Mouse (Mus musculus) myocyte (in vitro differentiated cells): ENCODE measurements at regions not wholly inside any gene's neighbourhood (a gene's known extent, or its start where the extent isn't known, plus 50 kb on each side); places are given as distances from the start of the nearest gene placed in this dataset.

Experiments used
- H3K27me3 ChIP-seq: one replicate; pipeline ENCODE4 v1.6.1; 2011; ENCODE audit not compliant: control insufficient read depth, insufficient read depth, insufficient read length
- H3K36me3 ChIP-seq: one replicate; pipeline ENCODE4 v1.6.1; 2011; ENCODE audit not compliant: control insufficient read depth, insufficient read depth
- H3K4me2 ChIP-seq: one replicate; pipeline ENCODE4 v1.6.1; 2011; ENCODE audit warnings: low read depth, control low read depth
- H3K4me3 ChIP-seq: one replicate; pipeline ENCODE4 v1.5.1; 2011; ENCODE audit warnings: mild to moderate bottlenecking, control low read depth, moderate library complexity
- H3K79me2 ChIP-seq: one replicate; pipeline ENCODE4 v1.6.1; 2011; ENCODE audit not compliant: control insufficient read depth, insufficient read depth
- H3ac ChIP-seq: one replicate; pipeline ENCODE4 v1.6.1; 2011; ENCODE audit not compliant: control insufficient read depth, insufficient read length
- CEBPB ChIP-seq: IDR thresholded peaks from 2 replicates; pipeline ENCODE4 v1.6.1; 2011; ENCODE audit warnings: mild to moderate bottlenecking, moderate library complexity; ENCODE audit not compliant: poor library complexity, insufficient read depth, severe bottlenecking
- E2F4 ChIP-seq: IDR thresholded peaks from one replicate; pipeline ENCODE4 v1.6.1; 2011; ENCODE audit warnings: mild to moderate bottlenecking, control low read depth, moderate library complexity; ENCODE audit not compliant: insufficient read depth
- MAX ChIP-seq: IDR thresholded peaks from one replicate; pipeline ENCODE4 v1.6.1; 2011; ENCODE audit warnings: low read depth, mild to moderate bottlenecking, control low read depth
- MYOD1 ChIP-seq, 3 experiments: IDR thresholded peaks; one replicate each; pipeline ENCODE4 v1.6.1; 2011; ENCODE audit warnings: control low read depth in 2 of 3, low read depth in 2 of 3, mild to moderate bottlenecking in 2 of 3, moderate library complexity in 1 of 3; ENCODE audit not compliant: insufficient read length in 2 of 3, control insufficient read depth in 1 of 3
- MYOG ChIP-seq, 3 experiments: IDR thresholded peaks; one replicate each; pipeline ENCODE4 v1.6.1; 2011; ENCODE audit warnings: control low read depth in 2 of 3, low read depth in 2 of 3, mild to moderate bottlenecking in 2 of 3; ENCODE audit not compliant: insufficient read length in 2 of 3, control insufficient read depth in 1 of 3, insufficient read depth in 1 of 3
- POLR2A ChIP-seq: IDR thresholded peaks from one replicate; pipeline ENCODE4 v1.6.1; 2011; ENCODE audit warnings: low read depth, mild to moderate bottlenecking, control low read depth, moderate library complexity; ENCODE audit not compliant: insufficient read length
- POLR2AphosphoS2 ChIP-seq: IDR thresholded peaks from one replicate; pipeline ENCODE4 v1.6.1; 2011; ENCODE audit warnings: low read depth, control low read depth; ENCODE audit not compliant: insufficient read length
- REST ChIP-seq: IDR thresholded peaks from one replicate; pipeline ENCODE4 v1.6.1; 2011; ENCODE audit warnings: mild to moderate bottlenecking, control low read depth, moderate library complexity; ENCODE audit not compliant: insufficient read depth, insufficient read length
- SRF ChIP-seq: IDR thresholded peaks from one replicate; pipeline ENCODE4 v1.6.1; 2011; ENCODE audit warnings: low read depth; ENCODE audit not compliant: control insufficient read depth, insufficient read length
- TCF12 ChIP-seq: IDR thresholded peaks from one replicate; pipeline ENCODE4 v1.6.1; 2011; ENCODE audit warnings: mild to moderate bottlenecking, control low read depth; ENCODE audit not compliant: poor library complexity, insufficient read depth, severe bottlenecking
- TCF3 ChIP-seq: IDR thresholded peaks from one replicate; pipeline ENCODE4 v1.6.1; 2011; ENCODE audit warnings: low read depth, control low read depth; ENCODE audit not compliant: insufficient read length
- USF1 ChIP-seq: IDR thresholded peaks from one replicate; pipeline ENCODE4 v1.6.1; 2011; ENCODE audit warnings: low read depth, mild to moderate bottlenecking, control low read depth, moderate library complexity

DNA sequence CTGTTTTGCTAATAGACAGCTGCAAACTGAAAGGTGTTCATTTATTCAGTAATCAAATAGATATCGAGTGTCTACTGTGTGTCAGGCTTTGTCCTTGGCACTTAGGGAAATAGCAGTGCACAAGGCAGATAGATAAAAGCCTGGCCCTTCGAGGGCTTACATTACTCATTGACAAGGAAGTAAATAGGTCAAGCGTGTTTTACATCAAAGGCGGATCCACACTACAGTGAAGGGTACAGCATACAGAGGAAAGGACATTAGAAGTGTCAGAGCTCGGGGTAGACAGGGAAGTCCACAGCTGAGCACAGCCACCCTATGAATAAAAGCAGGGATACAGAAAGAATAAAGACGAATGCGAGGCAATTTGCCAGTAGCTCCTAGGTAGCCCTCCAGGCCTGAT, 251.6 kb upstream of the Zfp703 start:
- TF ChIP-seq TCF12 (no peak), CEBPB (no peak), POLR2A (no peak), USF1 (no peak), MYOG (IDR thresholded peaks at IDR 0.05; ENCODE audit: control insufficient read depth in 1 of 3, insufficient read depth in 1 of 3, insufficient read length in 2 of 3, low read depth in 2 of 3) (no peak), E2F4 (no peak), TCF3 (no peak), POLR2AphosphoS2 (no peak), REST (no peak), SRF (no peak), MYOD1 (IDR thresholded peaks at IDR 0.05; ENCODE audit: control insufficient read depth in 1 of 3, insufficient read length in 2 of 3, low read depth in 2 of 3) (no peak), MAX (no peak)
- Histone ChIP-seq H3K79me2 (no peaks in the 10 kb centered on the region), H3K4me2 (no peak overlapping the region), H3K36me3 (no peaks in the 10 kb centered on the region), H3K27me3 (no peaks in the 10 kb centered on the region), H3K4me3 (no peak overlapping the region), H3ac (no peak overlapping the region)

DNA sequence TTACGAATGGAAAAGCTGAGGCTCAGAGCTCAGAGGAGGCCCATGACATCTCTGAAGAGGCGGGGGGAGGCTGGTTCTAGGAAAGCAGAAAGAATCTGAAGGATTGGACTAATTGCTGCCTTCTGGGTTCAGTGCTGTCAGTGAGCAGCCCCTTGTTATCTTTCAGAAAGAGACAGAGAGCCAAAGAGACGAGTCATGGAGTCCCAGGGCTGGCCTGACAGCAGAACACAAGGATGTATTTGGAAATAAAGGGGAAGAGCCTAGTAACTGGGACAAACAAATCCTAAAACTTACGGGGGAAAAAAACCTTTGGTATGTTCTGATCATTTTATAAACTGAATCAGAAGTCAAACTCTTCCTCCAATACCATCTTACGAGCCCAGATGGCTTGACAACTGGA, 247.8 kb upstream of the Zfp703 start:
- Histone ChIP-seq H3K27me3 (no peaks in the 10 kb centered on the region), H3K4me2 (no peak overlapping the region)

DNA sequence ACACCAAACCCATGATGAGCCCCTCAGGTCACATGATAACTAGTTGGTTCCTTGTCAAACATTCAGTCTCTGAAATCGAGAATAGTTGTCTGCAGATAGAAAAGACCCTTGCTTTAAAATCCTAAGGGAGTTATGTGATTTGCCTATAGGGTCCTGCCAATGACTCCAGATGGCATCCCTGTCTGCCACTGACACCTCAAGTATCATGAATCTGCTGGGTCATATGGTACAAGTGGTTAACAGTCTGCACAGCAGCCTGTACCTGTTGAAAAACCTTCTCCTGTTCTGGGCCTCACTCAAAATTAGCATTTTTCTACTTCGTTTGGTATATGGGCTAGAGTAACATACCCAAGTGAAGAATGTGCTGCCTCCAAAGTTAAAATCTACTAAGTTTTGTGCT, 246.0 kb upstream of the Zfp703 start:
- H3ac ChIP-seq = no peak overlapping the region
- H3K27me3 ChIP-seq = no peaks in the 10 kb centered on the region
- H3K4me2 ChIP-seq = no peak overlapping the region
- no peaks in the 10 kb centered on the region for H3K36me3 ChIP-seq
- H3K79me2 ChIP-seq = no peaks in the 10 kb centered on the region
- TF ChIP-seq USF1 (no peak), SRF (no peak), TCF12 (no peak), TCF3 (no peak), MYOD1 (IDR thresholded peaks at IDR 0.05; ENCODE audit: control insufficient read depth in 1 of 3, insufficient read length in 2 of 3, low read depth in 2 of 3) (no peak), REST (no peak), E2F4 (no peak), POLR2A (no peak), POLR2AphosphoS2 (no peak), CEBPB (no peak), MAX (no peak), MYOG (IDR thresholded peaks at IDR 0.05; ENCODE audit: control insufficient read depth in 1 of 3, insufficient read depth in 1 of 3, insufficient read length in 2 of 3, low read depth in 2 of 3) (no peak)
- H3K4me3 ChIP-seq = no peak overlapping the region

More for the DNA sequence above, 247.8 kb upstream of the Zfp703 start:
- Histone ChIP-seq H3ac (no peak overlapping the region), H3K36me3 (no peaks in the 10 kb centered on the region), H3K79me2 (no peaks in the 10 kb centered on the region), H3K4me3 (no peak overlapping the region)
- TF ChIP-seq CEBPB (no peak), TCF12 (no peak), E2F4 (no peak), POLR2AphosphoS2 (no peak), MYOG (IDR thresholded peaks at IDR 0.05; ENCODE audit: control insufficient read depth in 1 of 3, insufficient read depth in 1 of 3, insufficient read length in 2 of 3, low read depth in 2 of 3) (no peak), USF1 (no peak), POLR2A (no peak), TCF3 (no peak), MYOD1 (IDR thresholded peaks at IDR 0.05; ENCODE audit: control insufficient read depth in 1 of 3, insufficient read length in 2 of 3, low read depth in 2 of 3) (no peak), REST (no peak), SRF (no peak), MAX (no peak)

DNA sequence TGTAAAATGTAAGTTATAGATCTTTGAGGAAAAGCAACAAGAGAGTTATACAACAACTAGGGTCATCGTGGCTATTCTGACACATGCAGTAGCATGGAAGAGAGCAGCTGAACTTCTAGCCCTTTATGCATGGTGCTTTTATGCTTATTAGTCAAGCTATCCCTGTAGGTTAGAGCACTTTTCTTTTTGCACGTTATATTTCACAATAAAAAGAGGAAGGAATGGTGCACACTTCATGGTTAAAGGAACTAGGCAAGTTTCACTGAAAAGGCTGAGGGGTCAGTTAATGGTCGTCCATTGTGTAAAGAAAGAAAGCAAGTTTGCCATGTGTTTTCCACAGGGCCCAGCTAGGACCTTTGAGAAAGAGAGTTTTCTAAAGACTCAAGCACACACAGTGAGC, 232.7 kb upstream of the Zfp703 start:
- TF ChIP-seq MYOD1 (IDR thresholded peaks at IDR 0.05; ENCODE audit: control insufficient read depth in 1 of 3, insufficient read length in 2 of 3, low read depth in 2 of 3) = no peak
- no peak for TF ChIP-seq USF1
- no peak for TF ChIP-seq CEBPB
- no peak for TF ChIP-seq MAX
- TF ChIP-seq POLR2A = no peak
- no peak for TF ChIP-seq TCF12
- no peak for TF ChIP-seq E2F4
- TF ChIP-seq REST = no peak
- no peak for TF ChIP-seq TCF3
- no peak for TF ChIP-seq SRF
- no peak for TF ChIP-seq MYOG (IDR thresholded peaks at IDR 0.05; ENCODE audit: control insufficient read depth in 1 of 3, insufficient read depth in 1 of 3, insufficient read length in 2 of 3, low read depth in 2 of 3)
- TF ChIP-seq POLR2AphosphoS2 = no peak
- Histone ChIP-seq H3K36me3 (no peaks in the 10 kb centered on the region), H3ac (no peak overlapping the region), H3K27me3 (no peaks in the 10 kb centered on the region), H3K4me2 (no peak overlapping the region), H3K79me2 (no peaks in the 10 kb centered on the region), H3K4me3 (no peak overlapping the region)

DNA sequence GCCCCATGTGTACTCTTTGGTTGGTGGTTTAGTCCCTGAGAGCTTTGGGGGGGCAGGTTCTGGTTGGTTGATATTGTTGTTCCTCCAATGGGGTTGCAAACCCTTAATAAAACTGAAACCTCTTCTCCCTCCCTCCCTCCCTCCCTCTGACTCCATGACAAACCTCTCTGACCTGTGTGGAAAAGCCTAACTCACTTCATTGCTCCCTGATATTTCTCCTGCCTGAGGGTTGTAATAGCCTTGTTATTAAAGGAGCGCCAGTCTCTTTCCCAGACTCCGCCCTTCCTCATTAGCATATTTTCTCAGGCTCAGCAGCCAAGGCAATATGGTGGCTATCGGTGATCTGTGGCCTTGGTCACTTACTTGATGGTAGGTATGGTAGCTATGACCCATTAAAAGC, 230.3 kb upstream of the Zfp703 start:
- H3K79me2 ChIP-seq = no peaks in the 10 kb centered on the region
- peak overlapping the region; percentile 68 for H3K4me2 ChIP-seq
- H3K36me3 ChIP-seq = no peaks in the 10 kb centered on the region
- H3K4me3 ChIP-seq = no peak overlapping the region
- TF ChIP-seq SRF (no peak), MYOD1 (IDR thresholded peaks at IDR 0.05; ENCODE audit: control insufficient read depth in 1 of 3, insufficient read length in 2 of 3, low read depth in 2 of 3) (no peak), REST (no peak), POLR2A (no peak), CEBPB (no peak), POLR2AphosphoS2 (no peak), E2F4 (no peak), MYOG (IDR thresholded peaks at IDR 0.05; ENCODE audit: control insufficient read depth in 1 of 3, insufficient read depth in 1 of 3, insufficient read length in 2 of 3, low read depth in 2 of 3) (no peak), TCF3 (no peak), TCF12 (no peak), MAX (no peak), USF1 (no peak)
- H3K27me3 ChIP-seq = no peaks in the 10 kb centered on the region
- no peak overlapping the region for H3ac ChIP-seq
